Mouse (Mus musculus): ENCODE data around the gene Pam. TPM values are rescaled to one million over a fixed set of nuclear protein-coding genes. Genes with fewer than 3 reads are reported as not detected.

Pam gene
- polyA plus RNA-seq, 1 experiment, result 78.7 TPM

GRCm38 (mm10) chr1:97873490-97874054 is 221.9 kb downstream of the Pam start:
- TF ChIP-seq CTCF (IDR thresholded peaks at IDR 0.05; ENCODE audit: borderline replicate concordance, insufficient read depth, low read length), result no peak
- no peak for TF ChIP-seq POLR2A (IDR thresholded peaks at IDR 0.05; ENCODE audit: low read depth, low read length)
- Histone ChIP-seq H3K4me3 (ENCODE audit: insufficient read depth, low read length) (no peak overlapping the region), H3K4me1 (ENCODE audit: control insufficient read depth, insufficient read depth, low read length) (no peaks in the 10 kb centered on the region), H3K27ac (ENCODE audit: insufficient read depth, low read length) (no peak overlapping the region)

DNA sequence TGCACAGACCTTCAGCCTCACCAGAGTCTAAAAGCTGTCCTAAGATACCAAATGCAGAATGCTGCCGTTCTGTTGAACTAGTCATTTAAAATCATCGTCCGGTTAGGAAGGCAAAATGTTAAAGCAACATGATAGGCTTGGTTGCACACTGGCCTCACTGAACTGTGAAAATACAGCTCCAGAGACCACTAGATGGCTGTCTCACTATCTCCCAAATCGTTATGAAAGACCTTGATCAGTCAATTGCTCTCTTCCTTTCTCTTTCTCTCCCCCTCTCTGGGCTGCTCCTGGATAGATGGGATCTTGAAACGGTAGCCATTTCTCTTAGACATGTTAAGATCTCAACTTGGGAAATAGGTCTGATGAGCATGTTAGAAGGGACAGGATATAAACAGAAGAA is 223.0 kb downstream of the Pam start:
- Histone ChIP-seq H3K4me1 (ENCODE audit: control insufficient read depth, insufficient read depth, low read length) (no peaks in the 10 kb centered on the region), H3K27ac (ENCODE audit: insufficient read depth, low read length) (no peak overlapping the region), H3K4me3 (ENCODE audit: insufficient read depth, low read length) (no peak overlapping the region)
- TF ChIP-seq POLR2A (IDR thresholded peaks at IDR 0.05; ENCODE audit: low read depth, low read length), result no peak
- TF ChIP-seq CTCF (IDR thresholded peaks at IDR 0.05; ENCODE audit: borderline replicate concordance, insufficient read depth, low read length), result no peak

DNA sequence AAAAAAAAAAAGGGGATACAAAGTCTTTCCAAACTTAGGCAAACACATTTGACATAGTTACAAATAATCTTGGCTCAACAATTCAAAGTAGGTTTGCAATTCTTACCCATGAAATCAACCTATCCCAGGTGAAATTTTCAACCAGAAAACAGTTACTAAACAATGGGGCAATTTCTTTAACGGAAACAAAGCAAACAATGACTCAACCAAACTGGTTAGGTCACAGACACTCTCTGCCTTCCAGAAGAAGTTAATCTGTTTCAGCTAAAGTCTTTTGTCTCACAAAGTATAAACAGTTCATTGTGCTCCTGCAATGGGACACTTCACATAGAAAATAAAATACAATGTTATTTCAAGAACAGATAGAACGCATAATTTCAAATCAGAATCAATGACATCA is 223.4 kb downstream of the Pam start:
- H3K4me1 ChIP-seq (ENCODE audit: control insufficient read depth, insufficient read depth, low read length), result no peaks in the 10 kb centered on the region

DNA sequence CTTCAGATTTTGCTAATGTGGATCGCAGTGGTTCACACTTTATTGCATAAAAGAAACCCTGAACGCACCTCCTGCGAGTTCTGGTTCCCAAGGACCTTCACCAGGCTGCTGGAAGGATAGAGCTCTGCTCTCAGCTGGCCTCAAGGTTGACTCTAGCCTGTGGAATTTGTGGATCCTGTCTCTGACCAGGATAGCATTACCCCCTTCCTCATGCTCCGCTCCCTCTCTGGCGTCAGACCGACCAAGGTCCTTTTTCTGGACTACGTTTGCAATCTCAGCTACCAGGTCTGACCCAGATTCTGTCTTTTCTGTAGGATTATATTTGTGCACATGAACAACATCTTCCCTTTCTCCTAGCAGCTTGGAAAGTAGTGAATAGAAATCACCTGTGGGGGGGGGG is 231.3 kb downstream of the Pam start:
- Histone ChIP-seq H3K27ac (ENCODE audit: insufficient read depth, low read length) (no peak overlapping the region), H3K4me1 (ENCODE audit: control insufficient read depth, insufficient read depth, low read length) (no peaks in the 10 kb centered on the region), H3K4me3 (ENCODE audit: insufficient read depth, low read length) (no peak overlapping the region)
- TF ChIP-seq POLR2A (IDR thresholded peaks at IDR 0.05; ENCODE audit: low read depth, low read length) (no peak), CTCF (IDR thresholded peaks at IDR 0.05; ENCODE audit: borderline replicate concordance, insufficient read depth, low read length) (no peak)

More for the DNA sequence above, 223.4 kb downstream of the Pam start:
- no peak overlapping the region for H3K27ac ChIP-seq (ENCODE audit: insufficient read depth, low read length)
- H3K4me3 ChIP-seq (ENCODE audit: insufficient read depth, low read length), result no peak overlapping the region
- TF ChIP-seq POLR2A (IDR thresholded peaks at IDR 0.05; ENCODE audit: low read depth, low read length), result no peak
- no peak for TF ChIP-seq CTCF (IDR thresholded peaks at IDR 0.05; ENCODE audit: borderline replicate concordance, insufficient read depth, low read length)

DNA sequence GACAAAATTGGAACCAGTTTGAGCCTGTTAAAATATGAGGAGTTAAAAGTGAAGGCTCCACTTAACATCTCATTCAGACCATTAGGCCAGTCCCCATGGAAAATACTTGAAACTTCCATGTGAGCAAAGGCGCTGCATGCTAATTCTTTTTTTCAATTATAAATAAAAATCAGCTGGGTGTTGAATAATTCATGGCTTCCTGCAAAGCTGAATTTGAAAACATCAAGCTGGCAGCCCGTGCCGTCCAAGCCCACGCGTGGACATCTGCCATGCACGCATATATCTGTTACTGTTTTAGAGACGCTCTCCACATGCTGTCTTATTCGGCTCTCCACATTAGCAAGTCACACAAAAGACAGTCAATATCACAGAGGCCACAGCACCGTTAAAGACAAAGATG is 232.3 kb downstream of the Pam start:
- no peak overlapping the region for H3K27ac ChIP-seq (ENCODE audit: insufficient read depth, low read length)
- TF ChIP-seq CTCF (IDR thresholded peaks at IDR 0.05; ENCODE audit: borderline replicate concordance, insufficient read depth, low read length) (no peak), POLR2A (IDR thresholded peaks at IDR 0.05; ENCODE audit: low read depth, low read length) (no peak)

GRCm38 (mm10) chr1:97862734-97863133 is 232.7 kb downstream of the Pam start:
- no peak overlapping the region for H3K27ac ChIP-seq (ENCODE audit: insufficient read depth, low read length)
- no peak for TF ChIP-seq CTCF (IDR thresholded peaks at IDR 0.05; ENCODE audit: borderline replicate concordance, insufficient read depth, low read length)
- no peak for TF ChIP-seq POLR2A (IDR thresholded peaks at IDR 0.05; ENCODE audit: low read depth, low read length)
- H3K4me3 ChIP-seq (ENCODE audit: insufficient read depth, low read length), result no peak overlapping the region
- H3K4me1 ChIP-seq (ENCODE audit: control insufficient read depth, insufficient read depth, low read length), result no peaks in the 10 kb centered on the region

More for the DNA sequence above, 232.3 kb downstream of the Pam start:
- Histone ChIP-seq H3K4me3 (ENCODE audit: insufficient read depth, low read length) (no peak overlapping the region), H3K4me1 (ENCODE audit: control insufficient read depth, insufficient read depth, low read length) (no peaks in the 10 kb centered on the region)

DNA sequence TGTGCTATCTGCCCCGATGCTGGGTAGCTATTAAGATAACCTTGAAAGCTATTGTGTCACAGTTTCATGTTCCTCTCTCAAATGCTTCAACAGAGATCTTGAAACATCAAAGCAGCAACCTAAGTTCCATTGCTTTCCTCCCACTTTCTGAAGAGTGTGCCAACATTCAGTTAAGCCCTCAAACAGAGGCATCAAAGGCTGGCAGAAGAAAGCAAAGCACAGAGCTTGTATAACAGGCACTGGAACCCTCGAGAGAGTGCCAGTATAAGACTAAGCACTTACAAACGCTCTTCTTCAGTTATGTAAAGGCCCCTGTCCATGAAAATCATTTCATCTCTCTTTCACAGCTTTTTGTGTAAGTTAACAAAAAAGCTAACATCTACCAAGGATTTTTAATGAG is 241.2 kb downstream of the Pam start:
- Histone ChIP-seq H3K4me1 (ENCODE audit: control insufficient read depth, insufficient read depth, low read length) (no peaks in the 10 kb centered on the region), H3K27ac (ENCODE audit: insufficient read depth, low read length) (no peak overlapping the region), H3K4me3 (ENCODE audit: insufficient read depth, low read length) (no peak overlapping the region)
- TF ChIP-seq CTCF (IDR thresholded peaks at IDR 0.05; ENCODE audit: borderline replicate concordance, insufficient read depth, low read length) (no peak), POLR2A (IDR thresholded peaks at IDR 0.05; ENCODE audit: low read depth, low read length) (no peak)

GRCm38 (mm10) chr1:97851601-97852175 is 243.8 kb downstream of the Pam start:
- H3K4me3 ChIP-seq (ENCODE audit: insufficient read depth, low read length), result no peak overlapping the region
- H3K27ac ChIP-seq (ENCODE audit: insufficient read depth, low read length), result no peak overlapping the region
- TF ChIP-seq POLR2A (IDR thresholded peaks at IDR 0.05; ENCODE audit: low read depth, low read length) (no peak), CTCF (IDR thresholded peaks at IDR 0.05; ENCODE audit: borderline replicate concordance, insufficient read depth, low read length) (no peak)
- H3K4me1 ChIP-seq (ENCODE audit: control insufficient read depth, insufficient read depth, low read length), result no peaks in the 10 kb centered on the region

DNA sequence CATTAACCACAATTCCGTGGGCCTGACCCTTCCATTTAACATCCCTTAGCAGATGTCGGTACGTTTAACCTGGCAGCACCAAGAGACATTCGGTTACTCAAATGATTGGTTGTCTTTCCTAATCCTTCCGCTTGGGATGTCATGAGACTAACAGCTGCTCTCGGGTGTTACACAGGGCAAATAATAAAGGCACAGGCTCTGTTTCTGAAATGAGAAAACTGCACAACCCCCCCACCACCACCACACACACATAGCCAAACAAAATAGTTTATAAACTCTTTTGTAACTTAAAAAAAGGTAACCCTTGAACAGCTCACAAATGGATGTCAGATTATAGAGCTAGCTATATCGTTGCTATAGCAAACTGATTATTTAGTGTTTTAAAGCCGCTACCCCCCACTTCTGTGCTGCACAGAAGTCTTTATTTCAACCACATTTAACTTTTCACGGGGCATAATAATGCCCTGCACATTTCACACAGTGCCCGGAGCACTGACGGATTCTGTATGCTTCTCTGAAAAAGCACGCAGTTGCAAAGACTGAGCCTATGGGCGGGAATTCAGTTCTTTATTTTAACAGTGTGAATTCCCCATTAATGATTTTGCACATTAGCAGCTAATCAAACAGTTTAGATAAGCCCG is 246.7 kb downstream of the Pam start:
- H3K27ac ChIP-seq (ENCODE audit: insufficient read depth, low read length), result no peak overlapping the region
- H3K4me3 ChIP-seq (ENCODE audit: insufficient read depth, low read length), result no peak overlapping the region
- H3K4me1 ChIP-seq (ENCODE audit: control insufficient read depth, insufficient read depth, low read length), result no peaks in the 10 kb centered on the region
- TF ChIP-seq POLR2A (IDR thresholded peaks at IDR 0.05; ENCODE audit: low read depth, low read length) (no peak), CTCF (IDR thresholded peaks at IDR 0.05; ENCODE audit: borderline replicate concordance, insufficient read depth, low read length) (no peak)

Measured in embryonic fibroblast, embryonic 13.5 days (primary cell).